Mouse (Mus musculus): ENCODE measurements around the gene Slc29a4. TPM values are rescaled to one million over a fixed set of nuclear protein-coding genes. Genes with fewer than 3 reads are reported as not detected.

Slc29a4 gene
- polyA plus RNA-seq (2012; rRNA removed) = 0.53 and 0.67 TPM in 2 replicates

GRCm38 (mm10) chr5:142692248-142692647, at the start of gene Slc29a4:
Gene Slc29a4 (plus strand): TSS chr5:142692512.
- TF ChIP-seq POLR2A (IDR thresholded peaks at IDR 0.05; ENCODE audit: control insufficient read depth, low read depth, low read length) (no peak), CTCF (IDR thresholded peaks at IDR 0.05; ENCODE audit: control insufficient read depth, insufficient read depth, insufficient replicate concordance, low read depth, low read length) (no peak)
- Histone ChIP-seq H3K36me3 (ENCODE audit: control insufficient read depth, insufficient read depth, low read length) (no peaks in the 10 kb centered on the region), H3K4me1 (ENCODE audit: control insufficient read depth, insufficient read depth, low read length) (peaks cover 3% of the 10 kb centered on the region; the same call in 1 of the 2 replicates), H3K4me3 (ENCODE audit: control insufficient read depth, low read depth, low read length) (no peak within 1 kb of the TSS), H3K27me3 (ENCODE audit: control insufficient read depth, insufficient read depth, low read length) (no peaks in the 10 kb centered on the region), H3K27ac (ENCODE audit: control insufficient read depth, insufficient read depth, low read depth, low read length) (no peak within 1 kb of the TSS)

GRCm38 (mm10) chr5:142648162-142648561, 44.1 kb upstream of the Slc29a4 start:
- TF ChIP-seq CTCF (IDR thresholded peaks at IDR 0.05; ENCODE audit: control insufficient read depth, insufficient read depth, insufficient replicate concordance, low read depth, low read length) = no peak
- no peak for TF ChIP-seq POLR2A (IDR thresholded peaks at IDR 0.05; ENCODE audit: control insufficient read depth, low read depth, low read length)
- Histone ChIP-seq H3K27ac (ENCODE audit: control insufficient read depth, insufficient read depth, low read depth, low read length) (no peak overlapping the region), H3K4me3 (ENCODE audit: control insufficient read depth, low read depth, low read length) (no peak overlapping the region), H3K4me1 (ENCODE audit: control insufficient read depth, insufficient read depth, low read length) (no peaks in the 10 kb centered on the region), H3K36me3 (ENCODE audit: control insufficient read depth, insufficient read depth, low read length) (no peaks in the 10 kb centered on the region; the same call in 1 of the 2 replicates), H3K27me3 (ENCODE audit: control insufficient read depth, insufficient read depth, low read length) (no peaks in the 10 kb centered on the region)

- Histone ChIP-seq H3K4me1 (ENCODE audit: control insufficient read depth, insufficient read depth, low read length) (no peaks in the 10 kb centered on the region), H3K27ac (ENCODE audit: control insufficient read depth, insufficient read depth, low read depth, low read length) (no peak overlapping the region)
These were observed 42.8 kb upstream of the Slc29a4 start for GRCm38 (mm10) chr5:142649460-142650050.

DNA sequence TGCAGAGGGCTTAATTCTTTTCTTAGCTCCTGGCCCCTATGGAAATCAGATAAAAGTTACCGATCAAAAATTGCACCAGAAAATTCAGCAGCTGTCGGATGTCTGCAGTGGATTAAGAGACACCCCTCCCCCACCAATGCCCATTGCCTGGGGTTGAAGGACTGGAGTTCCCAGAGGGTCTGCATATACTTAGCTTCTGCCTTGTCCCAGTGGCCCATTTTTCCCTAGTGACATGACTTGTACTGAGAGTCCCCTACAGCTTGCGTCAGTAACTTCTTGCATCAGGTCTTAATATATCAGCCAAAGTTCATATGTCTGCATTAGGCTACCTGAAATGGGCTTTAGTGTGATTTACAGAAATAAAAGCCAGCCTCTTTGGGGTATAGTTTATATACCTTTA, 41.9 kb upstream of the Slc29a4 start:
- no peaks in the 10 kb centered on the region; the same call in 1 of the 2 replicates for H3K36me3 ChIP-seq (ENCODE audit: control insufficient read depth, insufficient read depth, low read length)
- H3K27ac ChIP-seq (ENCODE audit: control insufficient read depth, insufficient read depth, low read depth, low read length) = no peak overlapping the region
- no peaks in the 10 kb centered on the region for H3K4me1 ChIP-seq (ENCODE audit: control insufficient read depth, insufficient read depth, low read length)
- no peaks in the 10 kb centered on the region for H3K27me3 ChIP-seq (ENCODE audit: control insufficient read depth, insufficient read depth, low read length)
- H3K4me3 ChIP-seq (ENCODE audit: control insufficient read depth, low read depth, low read length) = no peak overlapping the region
- no peak for TF ChIP-seq CTCF (IDR thresholded peaks at IDR 0.05; ENCODE audit: control insufficient read depth, insufficient read depth, insufficient replicate concordance, low read depth, low read length)
- TF ChIP-seq POLR2A (IDR thresholded peaks at IDR 0.05; ENCODE audit: control insufficient read depth, low read depth, low read length) = no peak

More at GRCm38 (mm10) chr5:142649460-142650050, 42.8 kb upstream of the Slc29a4 start:
- TF ChIP-seq CTCF (IDR thresholded peaks at IDR 0.05; ENCODE audit: control insufficient read depth, insufficient read depth, insufficient replicate concordance, low read depth, low read length) (no peak), POLR2A (IDR thresholded peaks at IDR 0.05; ENCODE audit: control insufficient read depth, low read depth, low read length) (no peak)
- Histone ChIP-seq H3K4me3 (ENCODE audit: control insufficient read depth, low read depth, low read length) (no peak overlapping the region), H3K36me3 (ENCODE audit: control insufficient read depth, insufficient read depth, low read length) (no peaks in the 10 kb centered on the region; the same call in 1 of the 2 replicates), H3K27me3 (ENCODE audit: control insufficient read depth, insufficient read depth, low read length) (no peaks in the 10 kb centered on the region)

GRCm38 (mm10) chr5:142650794-142651497, 41.4 kb upstream of the Slc29a4 start:
- no peak for TF ChIP-seq CTCF (IDR thresholded peaks at IDR 0.05; ENCODE audit: control insufficient read depth, insufficient read depth, insufficient replicate concordance, low read depth, low read length)
- no peak for TF ChIP-seq POLR2A (IDR thresholded peaks at IDR 0.05; ENCODE audit: control insufficient read depth, low read depth, low read length)
- H3K4me1 ChIP-seq (ENCODE audit: control insufficient read depth, insufficient read depth, low read length) = no peaks in the 10 kb centered on the region
- H3K4me3 ChIP-seq (ENCODE audit: control insufficient read depth, low read depth, low read length) = no peak overlapping the region
- H3K27me3 ChIP-seq (ENCODE audit: control insufficient read depth, insufficient read depth, low read length) = no peaks in the 10 kb centered on the region
- H3K27ac ChIP-seq (ENCODE audit: control insufficient read depth, insufficient read depth, low read depth, low read length) = no peak overlapping the region
- no peaks in the 10 kb centered on the region; the same call in 1 of the 2 replicates for H3K36me3 ChIP-seq (ENCODE audit: control insufficient read depth, insufficient read depth, low read length)

DNA sequence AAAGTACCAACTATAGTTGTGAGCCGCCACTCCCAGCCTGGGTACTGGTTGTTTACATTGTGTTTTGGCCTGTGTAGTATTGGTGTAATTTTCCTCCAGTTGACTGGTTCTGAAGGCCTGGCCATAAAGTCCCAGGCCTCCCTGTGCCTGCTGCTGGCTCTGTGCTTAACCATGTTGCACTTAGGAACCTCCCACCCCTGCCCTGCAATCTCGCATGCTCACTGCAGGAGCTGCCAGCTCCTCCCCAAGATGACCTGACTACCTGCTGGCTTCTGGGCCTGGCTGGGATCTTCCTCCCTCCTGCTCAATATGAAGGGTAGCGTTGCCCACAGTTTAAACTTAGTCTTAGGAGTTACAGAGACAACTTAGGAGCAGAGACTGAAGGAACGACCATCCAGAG, 40.0 kb upstream of the Slc29a4 start:
- no peak overlapping the region for H3K27ac ChIP-seq (ENCODE audit: control insufficient read depth, insufficient read depth, low read depth, low read length)

DNA sequence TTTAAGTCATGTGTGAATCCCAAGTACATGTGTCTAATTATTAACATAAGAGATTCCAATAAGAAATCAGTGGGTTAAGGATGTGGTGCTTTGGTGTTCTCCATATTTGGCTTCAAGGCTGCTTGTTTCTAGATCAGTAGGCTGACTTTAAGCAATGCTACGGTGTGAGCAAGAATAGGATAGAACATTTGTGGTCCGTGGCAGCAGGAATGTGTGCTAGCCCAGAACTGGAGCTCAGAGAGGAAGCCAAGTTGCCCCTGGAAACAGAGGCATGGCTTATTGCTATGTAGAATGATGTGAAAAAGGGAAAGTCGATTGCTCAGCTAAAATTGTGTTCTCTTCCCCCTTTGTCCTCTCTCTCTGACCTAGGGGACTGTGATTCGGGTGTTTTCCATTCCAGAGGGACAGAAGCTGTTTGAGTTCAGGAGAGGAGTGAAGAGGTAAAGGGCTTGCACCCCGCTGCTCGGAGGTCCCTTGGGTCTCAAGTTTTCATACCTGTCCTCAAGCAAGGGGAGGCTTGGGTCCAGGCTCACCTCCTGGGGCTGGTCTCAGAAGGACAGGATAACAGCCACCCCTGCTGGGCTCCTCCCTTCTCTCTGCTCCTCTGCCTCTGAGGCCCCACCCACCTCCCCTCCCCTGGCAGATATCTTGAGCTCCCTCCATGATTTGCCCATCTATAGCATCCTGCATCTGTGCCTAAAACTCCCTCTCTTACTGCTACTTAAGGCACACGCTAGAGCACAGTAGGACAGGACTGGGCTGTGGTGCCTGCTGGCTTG, 31.5 kb upstream of the Slc29a4 start:
- Histone ChIP-seq H3K27me3 (ENCODE audit: control insufficient read depth, insufficient read depth, low read length) (no peaks in the 10 kb centered on the region), H3K27ac (ENCODE audit: control insufficient read depth, insufficient read depth, low read depth, low read length) (no peak overlapping the region), H3K4me3 (ENCODE audit: control insufficient read depth, low read depth, low read length) (no peak overlapping the region), H3K4me1 (ENCODE audit: control insufficient read depth, insufficient read depth, low read length) (no peaks in the 10 kb centered on the region), H3K36me3 (ENCODE audit: control insufficient read depth, insufficient read depth, low read length) (peaks cover 5% of the 10 kb centered on the region)
- TF ChIP-seq POLR2A (IDR thresholded peaks at IDR 0.05; ENCODE audit: control insufficient read depth, low read depth, low read length) = no peak
- TF ChIP-seq CTCF (IDR thresholded peaks at IDR 0.05; ENCODE audit: control insufficient read depth, insufficient read depth, insufficient replicate concordance, low read depth, low read length) = no peak

More for the DNA sequence above, 40.0 kb upstream of the Slc29a4 start:
- no peaks in the 10 kb centered on the region for H3K4me1 ChIP-seq (ENCODE audit: control insufficient read depth, insufficient read depth, low read length)
- no peak overlapping the region for H3K4me3 ChIP-seq (ENCODE audit: control insufficient read depth, low read depth, low read length)
- TF ChIP-seq POLR2A (IDR thresholded peaks at IDR 0.05; ENCODE audit: control insufficient read depth, low read depth, low read length) (no peak), CTCF (IDR thresholded peaks at IDR 0.05; ENCODE audit: control insufficient read depth, insufficient read depth, insufficient replicate concordance, low read depth, low read length) (no peak)
- no peaks in the 10 kb centered on the region for H3K27me3 ChIP-seq (ENCODE audit: control insufficient read depth, insufficient read depth, low read length)
- H3K36me3 ChIP-seq (ENCODE audit: control insufficient read depth, insufficient read depth, low read length) = no peaks in the 10 kb centered on the region; the same call in 1 of the 2 replicates
